Mouse (Mus musculus) testis, postnatal 10 days (tissue): Measurements from ENCODE around the gene Cacna2d3.

Source experiments
- DNase-seq: peaks from one replicate; pipeline ENCODE4 v3.0.0; 2021; ENCODE audit warnings: low spot score

The Cacna2d3 gene

DNA sequence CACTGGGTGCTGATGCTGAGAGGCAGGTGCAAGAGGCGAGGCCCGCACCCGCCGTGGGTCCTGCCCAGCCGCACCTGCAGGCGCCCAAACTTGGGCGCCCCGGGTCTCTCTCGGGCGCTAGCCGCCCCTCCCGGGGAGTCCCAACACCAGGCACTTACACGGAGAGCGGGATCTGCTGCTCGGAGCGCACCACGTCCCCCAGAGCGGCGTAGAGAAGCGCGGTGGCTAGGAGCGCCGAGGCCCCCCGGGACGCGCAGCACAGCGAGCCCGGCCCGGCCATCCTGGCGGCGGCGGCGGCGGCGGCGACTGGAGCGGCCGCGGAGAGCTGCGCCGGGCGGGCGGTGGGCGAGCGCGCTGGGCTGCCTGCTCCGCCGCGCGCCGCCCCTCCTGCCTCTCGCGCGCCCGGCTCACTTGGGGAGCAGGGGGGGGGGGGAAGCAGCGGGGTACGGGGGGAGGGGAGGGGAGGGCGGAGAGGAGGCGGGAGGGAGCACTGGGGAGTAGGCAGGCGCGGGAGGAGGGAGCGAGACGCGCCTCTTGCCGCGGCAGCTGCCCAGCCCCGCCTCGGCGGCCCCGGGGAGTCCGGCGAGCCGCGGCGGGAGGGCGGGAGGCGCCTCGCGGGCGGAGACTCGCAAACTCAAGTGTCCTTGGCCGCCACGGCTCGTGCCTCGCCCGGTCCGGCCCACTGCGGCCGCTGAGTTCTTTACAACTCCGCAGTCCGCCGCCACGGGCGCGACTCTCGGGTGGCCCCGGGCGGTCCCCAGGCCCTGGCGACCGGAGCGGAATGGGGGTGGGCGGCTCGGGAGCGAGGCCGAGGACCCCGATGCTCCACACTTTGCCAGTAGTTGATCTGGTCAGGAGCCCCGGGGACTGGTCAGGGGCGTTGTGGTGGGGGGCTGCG is at the start of gene Cacna2d3:
Gene Cacna2d3, minus strand, starts transcription at position 377 of the 898 bp plus-strand sequence.
- peak; percentile 64 for DNase-seq

DNA sequence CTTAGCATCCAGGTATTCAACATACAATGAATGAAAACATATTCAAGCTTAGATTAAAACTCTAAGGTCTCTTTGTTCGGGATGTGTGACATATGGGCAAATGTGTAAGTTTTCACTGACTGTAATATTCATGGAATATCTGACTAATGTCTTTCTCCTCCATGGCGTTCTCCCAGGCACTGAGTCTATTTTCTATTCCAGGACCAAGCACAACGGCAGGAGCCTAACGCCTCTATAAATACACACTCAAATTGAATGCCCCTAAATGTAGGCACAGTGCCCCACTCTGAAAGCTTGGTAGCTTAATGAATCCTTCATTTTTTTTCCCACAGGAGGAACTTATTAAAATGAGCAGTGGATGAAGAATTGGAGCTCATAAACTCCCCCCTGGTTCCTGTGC is 47.8 kb upstream of the Cacna2d3 start:
- no peak for DNase-seq

- DNase-seq = no peak
Measured at GRCm38 (mm10) chr14:29752876-29753275, 31.2 kb upstream of the Cacna2d3 start.

- DNase-seq = no peak
Measured at GRCm38 (mm10) chr14:29738751-29739150, 17.1 kb upstream of the Cacna2d3 start.

- DNase-seq = no peak
Measured at GRCm38 (mm10) chr14:29730256-29730655, 8.6 kb upstream of the Cacna2d3 start.

DNA sequence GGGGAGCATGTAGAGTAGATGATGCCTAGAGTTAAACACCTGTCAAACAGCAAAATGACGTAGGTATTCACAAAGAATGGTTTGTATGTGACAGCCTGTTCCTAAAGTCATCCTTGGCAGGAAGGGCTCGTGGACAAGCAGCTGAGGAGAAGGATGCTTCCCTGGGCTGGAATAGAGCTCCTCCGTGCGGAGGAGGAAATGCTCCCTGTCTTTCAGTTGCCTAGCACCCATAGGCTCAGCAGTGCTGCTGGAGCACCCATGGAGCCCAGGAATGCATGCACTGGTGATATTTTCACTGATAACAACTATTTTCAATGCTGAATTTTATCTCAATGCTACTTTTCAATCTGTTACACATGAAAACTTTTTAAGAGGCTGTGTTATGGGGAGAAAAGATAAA is 7.3 kb upstream of the Cacna2d3 start:
- no peak for DNase-seq

DNA sequence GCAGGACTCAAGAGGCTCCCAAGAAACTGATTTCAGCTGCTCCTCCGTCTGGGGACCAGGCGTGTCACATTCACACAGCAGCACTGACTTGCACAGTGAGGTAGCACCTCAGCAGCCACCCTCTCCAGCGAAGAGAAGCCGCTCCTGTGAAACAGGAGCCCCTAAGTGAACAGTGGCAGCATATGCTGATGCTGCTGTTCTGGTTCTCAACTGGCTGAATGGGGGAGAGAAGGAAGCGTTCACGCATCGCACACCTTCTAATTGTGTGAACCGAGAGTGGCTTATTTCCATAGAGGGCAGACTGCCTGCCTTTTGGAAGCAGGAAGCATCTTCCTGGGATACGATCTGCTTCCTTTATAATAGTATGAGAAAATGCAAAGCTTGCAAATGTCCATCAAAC is 5.9 kb upstream of the Cacna2d3 start:
- no peak for DNase-seq

DNA sequence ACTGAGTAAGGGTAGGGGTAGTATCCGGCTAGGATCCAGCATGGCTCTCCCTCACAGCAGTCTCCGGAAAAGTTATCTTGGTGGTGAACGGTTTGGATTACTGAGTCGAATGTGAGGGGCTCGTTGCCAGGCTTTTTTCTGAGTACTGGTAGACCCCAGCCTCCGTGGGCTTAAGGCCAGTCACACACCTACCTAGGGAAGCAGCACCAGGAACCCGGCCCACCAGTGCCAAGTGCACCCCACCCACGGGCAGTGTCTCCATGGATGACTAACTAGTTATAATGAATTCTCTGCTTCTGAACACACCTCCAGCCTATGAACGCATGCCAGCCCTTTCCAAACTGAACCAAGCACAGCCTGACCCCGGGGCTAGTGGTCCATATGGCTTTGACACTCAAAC is 1.6 kb upstream of the Cacna2d3 start:
- DNase-seq = no peak

DNA sequence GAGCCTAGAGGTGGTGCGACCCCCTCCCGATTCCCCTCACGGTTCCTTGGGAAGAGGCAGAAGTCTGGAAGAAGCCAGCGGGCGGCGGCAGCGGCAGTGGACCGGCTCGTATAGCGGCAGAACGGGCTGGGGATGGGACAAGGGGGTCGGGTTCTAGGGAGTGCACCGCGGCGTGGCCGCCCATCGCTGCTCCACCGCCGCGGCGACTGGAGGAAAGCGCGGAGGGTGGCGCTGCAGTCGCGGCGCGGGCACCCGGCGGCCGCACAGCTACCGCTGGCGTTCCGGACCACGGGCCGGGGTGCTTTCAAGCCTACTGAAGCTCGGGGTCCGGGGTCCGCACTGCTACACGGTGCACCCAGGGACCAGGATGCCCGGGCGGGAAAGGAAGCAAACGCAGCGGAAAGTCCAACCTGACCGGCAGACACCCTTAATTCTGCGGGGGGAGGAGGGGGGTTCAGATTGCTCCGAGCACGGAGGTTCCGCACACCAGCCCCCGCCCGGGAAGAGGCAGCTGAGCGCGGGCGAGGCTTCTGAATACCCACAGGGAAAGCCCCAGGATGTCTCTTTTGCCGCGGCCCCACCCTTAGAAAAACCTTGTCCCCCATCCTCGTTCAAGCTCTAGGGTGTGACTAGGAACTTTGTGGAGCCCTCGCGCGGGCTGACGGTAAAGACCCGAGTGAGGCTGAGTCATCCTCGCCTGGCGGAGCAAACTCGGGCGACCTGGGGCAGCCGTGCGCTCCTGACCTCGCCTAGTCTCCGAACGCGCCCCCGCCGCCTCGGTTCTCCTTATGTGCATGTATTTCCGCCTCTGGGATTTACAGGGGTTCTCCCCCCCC is 940 bp upstream of the Cacna2d3 start:
- peak; percentile 46 for DNase-seq

GRCm38 (mm10) chr14:29721131-29721487 is 555 bp downstream of the Cacna2d3 start:
- DNase-seq = no peak

DNA sequence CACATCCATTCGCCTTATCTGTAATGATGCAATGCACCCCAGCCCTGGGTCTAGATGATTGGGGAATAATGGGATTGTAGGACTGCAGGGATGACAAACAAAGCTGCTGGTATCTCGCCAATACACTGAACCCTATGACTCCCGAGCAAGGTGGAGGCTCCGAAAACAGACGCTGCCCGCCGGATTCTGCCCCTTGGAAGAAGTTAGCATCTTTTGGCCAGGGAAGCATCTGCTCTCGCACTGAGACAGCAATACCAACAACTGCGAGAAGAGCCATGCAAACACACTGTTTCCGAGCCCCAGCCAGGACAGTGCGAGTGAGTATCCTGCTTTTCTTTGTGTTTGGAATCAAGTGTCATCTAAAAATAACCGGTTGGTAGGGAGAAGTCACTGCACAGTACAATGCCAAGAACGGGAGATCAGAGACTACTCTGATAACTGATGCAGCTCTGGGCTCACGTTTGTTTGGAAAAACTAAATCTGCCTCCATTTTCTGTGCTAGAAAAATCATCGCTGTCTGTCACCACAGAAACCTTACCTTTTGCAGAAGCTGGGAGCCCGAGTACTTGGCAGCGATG is 1.2 kb downstream of the Cacna2d3 start:
- no peak for DNase-seq

GRCm38 (mm10) chr14:29712621-29713020 is 9.0 kb downstream of the Cacna2d3 start:
- no peak for DNase-seq

GRCm38 (mm10) chr14:29707561-29708335 is 13.9 kb downstream of the Cacna2d3 start:
- no peak for DNase-seq

DNA sequence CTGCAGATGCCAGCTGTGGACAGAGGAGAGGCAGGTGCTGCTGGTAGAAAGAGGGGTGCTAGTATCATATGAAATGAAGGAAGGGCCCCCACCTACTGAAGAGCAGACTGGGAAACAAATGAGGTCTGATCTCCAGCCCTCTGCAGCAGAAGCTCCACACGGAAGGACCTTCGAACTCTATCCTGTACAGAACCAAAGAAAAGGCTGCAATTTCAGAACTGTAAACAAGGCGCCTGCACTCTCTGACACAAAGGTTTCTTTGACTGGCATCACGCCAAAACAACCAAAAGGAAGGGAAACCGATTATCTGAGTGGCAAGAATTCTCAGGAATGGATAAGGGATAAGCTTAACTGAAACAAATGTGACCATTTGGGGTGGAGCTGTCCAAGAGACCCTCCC is 18.9 kb downstream of the Cacna2d3 start:
- no peak for DNase-seq

DNA sequence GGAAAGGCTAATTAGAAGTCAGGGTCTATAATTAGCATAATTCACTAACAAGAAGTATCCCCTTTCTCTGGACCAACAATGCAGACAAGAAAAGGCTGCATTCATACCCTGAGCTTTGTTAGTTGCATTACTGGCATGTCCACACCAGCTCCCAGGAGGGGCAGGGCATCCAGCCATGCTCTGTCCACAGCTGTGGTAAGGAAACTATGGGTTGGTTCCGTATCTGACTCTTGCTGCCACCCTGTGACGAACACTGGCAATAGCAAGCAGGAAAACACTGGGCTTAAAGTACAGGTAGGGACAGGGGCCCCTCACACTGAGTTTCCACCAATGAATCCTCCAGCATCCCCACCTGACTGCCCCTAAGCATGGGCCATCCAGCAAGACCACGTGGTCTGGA is 25.5 kb downstream of the Cacna2d3 start:
- peak; percentile 53 for DNase-seq

DNA sequence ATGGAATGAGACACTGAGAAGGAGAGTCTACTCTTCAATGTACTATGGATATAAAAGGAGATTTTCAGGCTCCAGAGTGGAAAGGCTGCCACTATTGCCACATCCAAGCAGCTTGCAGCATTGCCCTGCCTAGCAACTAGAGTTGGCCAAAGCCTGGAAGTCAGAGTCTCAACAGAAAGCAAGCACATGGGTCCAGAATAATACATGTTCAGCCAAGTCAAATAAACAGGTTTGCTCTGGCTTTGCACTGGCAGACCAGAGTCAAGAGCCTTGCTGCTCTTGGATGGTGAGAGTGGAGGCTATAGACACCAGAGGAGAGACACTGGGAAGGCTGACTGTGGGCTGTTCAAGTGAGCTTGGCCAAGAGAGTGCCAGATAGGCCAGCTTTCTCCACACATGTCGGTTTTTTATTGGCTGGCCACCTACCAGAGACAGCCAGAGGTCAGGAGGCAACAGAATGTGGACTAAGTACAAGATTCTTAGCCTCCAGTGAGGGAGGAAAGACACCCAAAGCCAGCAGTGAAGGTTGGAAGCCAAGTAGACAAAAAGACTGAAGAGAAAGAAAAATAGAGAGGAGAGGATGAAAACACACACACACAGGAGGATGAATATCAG is 49.1 kb downstream of the Cacna2d3 start:
- no peak for DNase-seq

- no peak for DNase-seq
Measured at GRCm38 (mm10) chr14:29669826-29670225, 51.8 kb downstream of the Cacna2d3 start.

DNA sequence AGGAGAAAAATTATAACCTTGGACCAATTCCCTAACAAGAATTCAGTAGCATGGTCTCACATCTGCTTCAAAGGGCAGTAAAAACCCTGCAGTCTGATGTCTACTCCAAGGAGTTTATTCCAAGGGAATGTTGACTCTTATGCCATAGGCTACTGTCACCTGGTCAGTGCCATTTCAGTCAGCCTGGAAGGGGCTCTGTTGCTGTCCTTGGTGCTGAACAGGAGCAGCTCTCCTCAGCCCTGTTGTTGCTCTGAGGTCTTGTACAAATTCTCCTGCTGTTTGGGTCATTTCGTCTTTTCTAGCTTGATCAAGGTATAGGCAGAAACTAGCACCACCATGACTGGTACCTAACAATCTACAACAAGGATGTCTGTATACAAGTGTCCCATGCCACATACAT is 64.7 kb downstream of the Cacna2d3 start:
- DNase-seq = peak; percentile 59

- no peak for DNase-seq
Measured at GRCm38 (mm10) chr14:29650591-29650990, 71.1 kb downstream of the Cacna2d3 start.

GRCm38 (mm10) chr14:29648721-29649120 is 72.9 kb downstream of the Cacna2d3 start:
- DNase-seq = no peak

- no peak for DNase-seq
Measured at GRCm38 (mm10) chr14:29645421-29645820, 76.2 kb downstream of the Cacna2d3 start.

DNA sequence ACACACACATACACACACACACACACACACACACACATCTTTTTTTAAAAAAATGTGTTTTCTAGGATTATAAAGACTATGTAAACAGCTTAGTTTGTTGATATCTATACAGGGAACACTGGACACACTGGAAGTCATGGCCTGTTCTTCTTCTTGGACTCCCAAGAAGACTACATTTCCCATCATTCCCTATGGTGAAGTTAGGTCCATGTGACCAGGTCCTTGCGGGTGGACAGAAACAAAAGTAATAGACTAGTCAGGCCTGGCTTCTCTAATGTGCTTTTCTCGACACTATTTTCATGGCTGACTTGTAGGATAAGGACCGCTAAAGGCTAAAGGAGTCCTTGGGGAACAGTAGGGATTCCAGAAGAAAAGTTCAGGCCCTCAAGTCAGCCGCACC is 78.4 kb downstream of the Cacna2d3 start:
- DNase-seq = no peak
